Mouse (Mus musculus) cerebellum, postnatal 25 days (tissue): ENCODE measurements around the gene Mapt.
"Not testable (repeated sequence)": the region's sequence is repeated elsewhere in the genome, so short reads cannot be mapped to it uniquely, and the experiment has no call there.

Experiments used
- DNase-seq, 2 experiments: peaks; one replicate each; pipeline ENCODE4 v3.0.0; 2021; ENCODE audit warnings: mixed read lengths in 2 of 2

Mapt gene

DNA sequence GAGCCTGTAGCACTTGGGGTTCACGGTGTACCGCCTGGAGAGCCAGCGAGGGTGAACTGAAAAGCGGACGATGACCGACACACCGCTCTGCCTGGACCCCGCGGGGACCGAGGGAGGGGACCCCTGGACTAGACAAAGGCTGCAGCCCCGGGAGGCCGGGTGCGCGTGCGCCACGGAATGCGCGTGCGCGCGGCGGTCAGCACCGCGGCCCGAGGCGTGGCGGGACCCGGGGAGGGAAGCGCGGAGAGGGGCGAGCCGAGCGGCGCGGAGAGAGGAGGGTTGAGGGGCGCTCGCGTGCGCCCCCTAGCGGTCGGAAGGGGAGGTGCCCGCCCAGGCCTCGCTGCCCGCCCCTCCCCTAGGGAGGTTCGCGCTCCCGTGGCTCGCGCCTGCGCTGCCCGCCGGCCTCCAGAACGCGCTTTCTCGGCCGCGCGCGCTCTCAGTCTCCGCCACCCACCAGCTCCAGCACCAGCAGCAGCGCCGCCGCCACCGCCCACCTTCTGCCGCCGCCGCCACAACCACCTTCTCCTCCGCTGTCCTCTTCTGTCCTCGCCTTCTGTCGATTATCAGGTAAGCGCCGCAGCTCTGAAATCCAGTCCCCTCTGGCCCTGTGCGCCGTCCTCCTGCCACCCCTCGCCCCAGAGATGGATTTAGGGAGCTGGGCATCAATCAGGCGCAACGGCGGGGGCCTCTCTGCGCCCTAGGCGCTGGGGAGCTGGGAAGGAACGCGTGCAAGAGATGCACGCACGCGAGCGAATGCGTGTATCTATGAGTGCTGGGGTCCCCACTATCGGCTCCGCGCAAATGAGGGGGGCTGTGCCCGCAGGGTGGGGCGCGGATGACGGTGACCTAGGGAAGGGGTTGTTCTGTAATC is at the start of gene Mapt:
Gene Mapt, plus strand, starts transcription at position 350 of the 871 bp plus-strand sequence.
- peak; percentile 97 for DNase-seq

DNA sequence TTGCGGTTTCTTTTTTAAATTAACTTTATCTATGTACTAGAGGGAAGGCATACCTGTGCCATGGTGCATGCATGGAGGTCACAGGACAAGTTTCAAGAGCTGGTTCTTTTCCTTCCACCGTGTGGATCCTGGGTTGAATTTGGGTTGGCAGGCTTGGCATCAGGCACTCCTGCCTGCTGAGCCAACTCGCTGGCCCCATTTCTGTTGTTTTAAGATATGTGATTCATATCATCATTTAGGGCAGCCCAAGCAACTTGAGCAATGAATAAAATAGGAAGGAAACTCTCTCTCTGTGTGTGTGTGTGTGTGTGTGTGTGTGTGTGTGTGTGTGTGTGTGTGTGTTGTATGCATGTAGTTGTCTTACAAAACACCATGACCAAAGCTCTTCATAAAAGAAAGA is 49.0 kb upstream of the Mapt start:
- peak; percentile 43 to 64 for DNase-seq

DNA sequence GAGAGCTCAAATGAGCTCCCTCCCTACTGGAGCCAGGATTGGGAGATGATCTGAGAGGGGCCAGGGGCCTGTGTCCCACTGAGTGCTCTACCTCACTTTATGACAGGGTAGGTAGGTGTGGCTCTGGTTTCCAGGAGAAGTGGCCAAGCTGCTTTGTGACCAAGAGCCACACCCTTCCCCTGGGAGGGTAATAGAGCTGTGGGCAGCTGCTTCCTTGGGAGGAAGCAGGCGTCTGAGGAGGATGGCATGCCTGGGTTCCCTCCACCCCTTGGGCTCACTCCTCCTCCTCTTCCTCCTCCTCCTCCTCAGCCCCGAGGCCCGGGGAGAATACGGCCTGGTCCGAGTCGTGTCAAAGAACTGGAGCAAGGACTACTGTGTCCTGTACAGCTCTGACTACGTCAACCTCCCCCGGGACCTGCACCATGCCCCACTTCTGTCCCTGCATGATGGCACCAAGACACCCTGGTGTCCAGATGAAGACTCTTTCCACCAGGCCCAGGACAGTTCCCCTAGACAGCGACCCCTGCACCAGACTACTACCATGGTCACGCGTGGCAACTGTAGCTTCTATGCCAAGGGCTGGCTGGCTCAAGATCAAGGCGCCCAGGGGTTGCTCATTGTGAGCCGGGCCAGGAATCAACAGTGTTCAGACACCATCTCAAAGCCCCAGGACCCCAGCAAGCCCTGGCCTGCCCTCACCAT is 44.9 kb upstream of the Mapt start, which contains the start of gene Sppl2c:
Gene Sppl2c, plus strand, starts transcription at position 193 of the 702 bp plus-strand sequence.
- DNase-seq: peak in 1 of 2 experiments; percentile 28

DNA sequence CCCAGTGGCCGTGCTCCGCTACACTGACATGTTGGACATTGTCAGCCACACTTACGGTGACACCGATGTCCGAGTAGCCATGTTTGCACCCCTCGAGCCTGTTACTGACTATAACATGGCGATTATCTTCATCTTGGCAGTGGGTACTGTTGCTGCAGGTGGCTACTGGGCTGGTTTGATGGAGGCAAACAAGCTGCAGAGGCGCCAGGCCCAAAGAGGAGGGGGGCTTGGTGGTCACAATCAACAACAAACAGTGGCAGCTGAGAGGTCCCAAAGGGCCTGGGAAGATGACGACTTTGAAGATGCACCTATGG is 44.4 kb upstream of the Mapt start:
- no peak for DNase-seq

DNA sequence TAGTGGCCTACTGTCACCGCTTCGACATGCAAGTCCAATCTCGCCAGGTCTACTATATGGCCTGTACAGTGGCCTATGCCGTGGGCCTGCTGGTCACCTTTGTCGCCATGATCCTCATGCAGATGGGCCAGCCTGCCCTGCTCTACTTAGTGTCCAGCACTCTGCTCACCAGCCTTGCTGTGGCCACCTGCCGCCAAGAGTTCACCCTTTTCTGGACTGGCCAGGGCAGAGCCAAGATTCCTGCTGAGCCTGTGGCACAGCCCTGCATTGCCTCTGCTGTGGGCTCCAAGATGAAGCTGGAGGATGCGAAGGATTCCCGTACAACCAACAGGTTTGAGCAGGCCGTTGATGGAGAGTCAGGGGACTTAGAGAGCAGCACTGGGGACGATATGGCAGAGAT is 43.4 kb upstream of the Mapt start:
- DNase-seq: peak; percentile 64 to 65

DNA sequence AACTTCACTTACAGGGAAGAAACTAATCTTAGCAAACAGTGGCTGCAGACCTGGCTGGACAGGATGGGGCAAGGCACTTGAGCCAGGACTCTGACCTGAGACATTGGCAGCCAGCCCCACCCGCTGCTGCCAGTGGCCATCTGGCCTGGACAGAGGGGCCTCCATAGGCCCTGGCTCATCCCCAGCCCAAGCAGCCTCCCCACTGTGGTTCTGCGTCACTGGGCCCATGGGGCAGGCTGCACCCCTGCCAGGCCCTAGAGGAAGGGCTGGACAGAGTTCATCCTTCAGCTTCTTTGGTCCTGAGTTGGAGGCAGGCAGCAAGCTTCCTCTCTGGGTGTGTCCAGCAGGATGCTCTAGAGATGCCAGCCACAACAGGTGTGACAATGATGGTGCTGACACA is 41.2 kb upstream of the Mapt start:
- peak; percentile 94 to 96 for DNase-seq

DNA sequence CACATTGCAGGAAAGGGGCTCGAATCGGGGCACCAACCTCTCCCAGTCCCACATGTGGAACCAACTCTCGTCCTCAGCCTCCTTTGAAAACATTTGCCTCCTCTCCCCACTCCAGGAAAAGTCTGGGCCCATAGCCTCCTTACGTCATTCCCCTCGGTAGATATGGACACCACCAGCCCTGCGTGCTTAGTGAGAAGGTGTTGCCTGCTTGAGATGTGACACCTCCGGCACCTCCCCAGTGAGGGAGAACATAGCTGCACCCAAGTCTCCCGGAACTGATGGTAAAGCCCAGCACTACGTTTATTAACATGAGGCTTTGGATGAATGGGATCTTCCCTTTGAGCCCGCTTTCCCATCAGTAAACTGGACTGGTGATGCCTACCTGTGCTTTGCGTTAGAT is 35.8 kb upstream of the Mapt start:
- DNase-seq: no peak

DNA sequence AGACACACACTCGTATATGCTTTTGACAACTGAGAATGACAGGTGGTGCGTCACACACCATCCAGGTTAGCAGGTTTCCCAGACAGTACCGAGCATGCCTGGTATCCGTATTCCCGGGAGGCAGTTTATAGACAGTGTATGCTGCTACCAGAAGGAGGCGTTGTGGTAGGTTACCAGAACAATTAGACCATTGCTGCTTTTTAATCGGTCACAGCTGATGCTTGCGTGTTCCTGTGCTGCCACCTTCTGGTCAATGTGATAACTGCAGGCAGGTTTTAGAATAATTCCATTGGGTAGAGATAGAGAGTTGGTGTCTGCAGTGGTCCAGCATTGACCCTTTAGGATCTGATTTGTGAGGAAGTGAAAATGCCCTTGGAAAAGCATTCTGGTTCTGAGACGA is 35.4 kb upstream of the Mapt start:
- DNase-seq: peak; percentile 92 to 95

DNA sequence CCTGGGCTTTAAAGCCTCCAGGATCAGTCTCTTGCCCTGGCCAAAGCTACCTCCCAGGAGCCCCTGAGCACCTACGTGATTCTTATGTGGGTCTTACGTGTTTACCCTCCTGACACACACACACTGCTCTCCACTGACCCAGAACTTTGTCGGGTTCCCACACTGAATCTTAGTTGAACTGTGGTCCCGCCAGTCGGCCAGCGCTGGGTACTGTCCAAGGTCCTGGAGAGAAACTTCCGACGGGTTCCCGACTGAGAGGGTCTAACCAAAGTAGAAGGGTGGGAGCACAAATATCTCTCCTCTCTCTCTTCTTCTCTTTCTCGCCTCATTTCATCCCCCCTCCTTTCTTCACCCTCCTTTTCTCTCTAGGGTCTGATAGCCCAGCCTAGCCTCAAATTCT is 33.3 kb upstream of the Mapt start:
- DNase-seq: no peak

DNA sequence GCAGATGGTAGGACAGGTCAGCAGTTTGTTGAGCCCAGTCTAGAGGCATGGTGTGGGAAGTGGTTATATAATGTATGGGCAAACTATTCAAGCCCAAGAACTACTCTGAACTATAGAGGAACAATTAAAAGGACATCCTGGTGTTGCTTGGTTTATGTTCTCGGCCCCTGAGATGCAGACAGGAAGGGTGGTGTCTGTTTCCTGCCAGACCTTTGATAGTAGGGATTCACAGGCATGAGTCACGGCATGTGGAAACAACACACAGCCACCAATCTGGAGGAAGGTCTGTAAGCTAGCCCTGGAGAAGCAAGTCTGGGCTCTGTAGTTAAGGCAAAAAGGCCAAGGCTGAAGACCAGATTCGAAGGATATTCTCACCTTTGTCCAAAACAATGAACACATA is 27.9 kb upstream of the Mapt start:
- DNase-seq: no peak

DNA sequence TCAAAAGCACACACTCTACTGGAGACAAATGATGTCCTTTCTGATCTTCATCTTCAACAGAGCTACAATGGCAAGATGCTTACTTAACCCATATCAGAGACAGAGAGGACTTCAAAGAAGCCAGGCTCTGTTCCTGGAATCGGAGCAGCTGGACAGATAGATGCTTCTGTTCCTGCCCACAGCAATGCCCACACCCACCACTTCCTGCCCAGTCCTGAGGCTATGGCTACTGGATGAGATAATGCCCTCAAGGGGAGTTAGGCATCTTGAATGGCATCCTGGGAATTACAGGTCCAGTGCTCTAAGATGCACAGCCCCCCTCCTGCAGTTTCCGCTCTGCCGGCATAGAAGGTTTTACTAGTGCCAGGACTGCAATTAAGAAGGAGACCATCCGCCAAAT is 24.6 kb upstream of the Mapt start:
- no peak for DNase-seq

DNA sequence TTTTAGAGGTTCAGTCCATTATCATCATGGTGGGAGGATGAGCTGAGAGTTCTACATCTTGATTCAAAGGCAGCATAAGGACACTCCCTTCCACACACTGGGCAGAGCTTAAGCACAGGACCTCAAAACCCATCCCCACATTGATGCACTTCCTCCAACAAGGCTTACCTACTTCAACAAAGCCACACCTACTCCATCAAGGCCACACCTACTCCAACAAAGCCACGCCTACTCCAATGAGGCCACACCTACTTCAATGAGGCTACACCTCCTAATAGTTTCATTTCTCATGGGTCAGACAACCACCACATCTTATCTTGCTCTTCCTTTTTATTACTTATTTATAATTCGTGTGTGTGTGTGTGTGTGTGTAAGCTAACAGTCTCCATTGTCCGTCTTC is 22.1 kb upstream of the Mapt start:
- no peak for DNase-seq

DNA sequence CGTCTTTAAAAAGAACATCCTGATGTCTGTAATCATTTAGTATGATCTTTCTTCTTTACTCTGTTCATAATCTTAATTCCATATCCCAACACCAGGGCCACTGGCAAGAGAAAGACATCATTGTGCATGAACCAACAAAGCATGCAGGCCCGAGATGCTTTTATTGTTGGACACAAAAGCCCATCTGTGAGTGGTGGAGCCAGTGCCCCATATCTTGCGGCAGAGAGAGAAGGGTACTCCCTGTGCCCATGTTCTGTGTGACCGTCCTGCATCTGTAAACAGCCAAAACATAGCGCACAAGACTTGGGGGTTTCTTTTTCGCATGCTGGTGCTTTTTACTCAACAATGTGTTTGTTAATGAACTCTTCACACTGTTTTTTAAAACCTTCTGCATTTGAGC is 19.9 kb upstream of the Mapt start:
- no peak for DNase-seq

DNA sequence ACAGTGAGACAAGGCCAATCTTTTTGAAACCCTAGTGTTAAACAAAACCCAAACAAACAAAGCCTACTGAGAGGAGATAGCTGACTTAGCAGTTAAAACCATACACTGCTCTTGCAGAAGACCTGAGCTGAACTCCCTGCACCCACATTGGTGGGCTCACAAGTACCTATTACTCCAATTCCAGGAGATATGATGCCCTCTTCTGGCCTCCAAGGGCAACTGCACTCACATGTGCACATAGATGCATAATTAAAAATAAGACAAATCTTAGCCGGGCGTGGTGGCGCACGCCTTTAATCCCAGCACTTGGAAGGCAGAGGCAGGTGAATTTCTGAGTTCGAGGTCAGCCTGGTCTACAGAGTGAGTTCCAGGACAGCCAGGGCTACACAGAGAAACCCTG is 17.1 kb upstream of the Mapt start:
- DNase-seq: not testable (repeated sequence)

DNA sequence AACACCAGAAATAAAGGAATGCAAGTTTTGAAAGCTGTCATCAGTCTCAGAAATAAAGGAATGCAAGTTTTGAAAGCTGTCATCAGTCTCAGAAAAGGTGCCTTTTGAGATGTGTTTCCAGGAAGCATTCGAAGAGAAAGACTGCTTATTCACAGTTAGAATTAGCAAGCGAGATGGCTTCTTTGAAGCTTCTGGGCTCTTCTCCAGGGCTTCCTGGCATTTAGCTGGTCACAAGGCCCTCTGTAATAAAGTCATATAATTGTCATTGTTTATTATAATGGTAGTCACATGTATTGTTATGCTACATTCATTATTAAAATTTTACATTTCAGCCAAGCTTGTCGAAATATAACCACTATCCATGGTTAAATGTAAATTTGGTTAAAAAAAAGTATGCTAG is 13.1 kb upstream of the Mapt start:
- no peak for DNase-seq

DNA sequence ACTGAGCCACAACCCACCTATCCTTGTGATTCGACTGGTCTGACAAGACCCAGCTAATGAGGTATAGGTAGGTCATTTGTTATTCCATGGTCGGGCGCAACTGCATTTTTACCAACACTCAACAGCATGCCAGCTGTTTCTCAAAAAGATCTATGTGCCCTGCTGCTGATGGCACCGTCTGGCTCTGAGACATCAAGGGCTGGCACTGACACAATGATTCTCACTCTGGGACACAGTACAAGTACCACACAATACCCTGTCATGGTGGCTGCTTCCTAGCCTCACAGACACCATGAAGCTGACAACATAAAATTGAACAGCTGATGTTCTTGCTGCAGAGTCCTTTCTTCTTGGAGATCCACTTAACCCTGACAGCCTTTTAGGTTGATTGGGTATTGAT is 10.9 kb upstream of the Mapt start:
- no peak for DNase-seq

DNA sequence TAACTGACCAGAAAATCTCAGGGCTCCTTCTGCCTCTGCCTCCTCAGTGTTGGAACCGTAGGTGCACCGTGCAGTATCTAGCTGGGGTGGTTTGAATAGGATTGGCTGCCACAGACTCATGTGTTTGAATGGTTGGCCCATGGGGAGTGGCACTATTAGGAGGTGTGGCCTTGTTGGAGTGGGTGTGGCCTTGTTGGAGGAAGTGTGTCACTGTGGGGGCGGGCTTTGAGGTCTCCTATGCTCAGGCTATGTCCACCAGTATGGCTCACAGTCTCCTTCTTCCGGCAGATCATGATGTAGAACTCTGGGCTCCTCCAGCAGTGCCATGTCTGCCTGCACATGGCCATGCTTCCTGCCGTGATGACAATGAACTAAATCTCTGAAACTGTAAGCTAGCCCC is 9.4 kb upstream of the Mapt start:
- DNase-seq: no peak

DNA sequence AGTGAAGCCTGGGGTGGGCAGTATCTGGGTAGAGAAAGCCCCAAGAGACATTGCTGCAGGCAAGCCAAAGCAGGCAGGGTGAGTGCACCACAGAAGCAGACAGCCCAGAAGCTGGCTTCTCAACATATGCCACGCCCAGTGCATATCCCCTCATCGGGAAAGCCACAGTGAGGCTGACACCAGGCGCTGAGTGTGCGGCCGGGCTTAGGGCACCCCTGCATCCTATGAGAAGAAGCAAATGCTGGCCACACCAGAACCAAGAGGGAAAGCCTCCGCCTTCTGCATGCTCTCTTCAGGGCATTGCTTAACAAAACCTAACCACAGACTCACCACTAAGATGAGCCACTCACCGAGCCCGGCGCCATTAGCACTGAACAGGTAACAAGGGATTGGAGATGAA is 7.9 kb upstream of the Mapt start:
- no peak for DNase-seq

DNA sequence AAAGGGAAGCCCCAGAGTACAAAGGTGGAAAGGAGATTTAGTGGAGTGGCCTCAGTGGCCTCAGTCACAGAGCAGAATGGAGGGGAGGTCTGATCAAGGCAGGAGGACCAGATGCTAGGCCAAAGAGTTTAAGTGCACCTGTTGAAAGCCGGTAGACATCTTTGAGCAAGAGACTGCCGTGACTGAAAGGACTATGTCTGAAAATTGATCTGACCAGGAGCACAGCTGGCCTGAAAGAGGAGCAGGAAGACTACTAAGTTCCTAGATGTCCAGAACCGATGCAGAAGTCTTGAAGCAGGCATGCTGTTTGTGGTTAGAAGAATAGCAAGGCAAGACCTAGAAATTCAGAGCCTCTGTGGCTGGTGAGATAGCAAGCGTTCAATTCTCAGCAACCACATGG is 1.8 kb upstream of the Mapt start:
- no peak for DNase-seq

DNA sequence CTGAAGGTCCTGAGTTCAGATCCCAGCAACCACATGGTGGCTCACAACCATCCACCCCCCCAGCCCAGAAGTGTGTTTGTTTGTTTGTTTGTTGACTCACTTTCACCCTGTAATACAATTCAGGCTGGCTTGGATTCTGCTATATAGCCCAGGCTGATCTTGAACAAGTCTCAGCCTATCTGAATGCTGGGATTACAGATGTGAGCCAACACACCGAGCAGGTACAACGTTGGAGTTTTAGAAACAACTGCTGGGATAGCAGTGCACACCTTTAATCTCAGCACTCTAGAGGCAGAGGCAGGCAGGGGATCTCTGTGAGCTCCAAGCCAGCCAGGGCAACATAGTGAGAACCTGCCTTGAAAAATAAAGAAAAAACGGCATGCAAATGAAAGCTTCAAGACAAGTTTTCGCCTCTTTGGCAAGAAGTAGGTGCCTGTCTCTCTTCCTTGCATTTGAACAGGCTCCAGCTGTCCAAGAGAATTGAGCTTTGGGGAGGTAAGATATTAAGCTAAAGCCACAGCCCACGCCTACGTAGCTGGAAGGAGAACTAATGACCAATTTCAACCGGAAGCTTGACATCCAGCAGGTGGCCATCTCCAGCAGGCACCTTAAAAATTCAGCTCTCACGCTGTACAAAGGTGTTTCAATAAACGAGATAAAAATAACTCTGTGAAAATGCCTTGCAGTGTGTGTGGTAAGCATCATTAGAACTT is 968 bp upstream of the Mapt start:
- peak; percentile 39 to 47 for DNase-seq

DNA sequence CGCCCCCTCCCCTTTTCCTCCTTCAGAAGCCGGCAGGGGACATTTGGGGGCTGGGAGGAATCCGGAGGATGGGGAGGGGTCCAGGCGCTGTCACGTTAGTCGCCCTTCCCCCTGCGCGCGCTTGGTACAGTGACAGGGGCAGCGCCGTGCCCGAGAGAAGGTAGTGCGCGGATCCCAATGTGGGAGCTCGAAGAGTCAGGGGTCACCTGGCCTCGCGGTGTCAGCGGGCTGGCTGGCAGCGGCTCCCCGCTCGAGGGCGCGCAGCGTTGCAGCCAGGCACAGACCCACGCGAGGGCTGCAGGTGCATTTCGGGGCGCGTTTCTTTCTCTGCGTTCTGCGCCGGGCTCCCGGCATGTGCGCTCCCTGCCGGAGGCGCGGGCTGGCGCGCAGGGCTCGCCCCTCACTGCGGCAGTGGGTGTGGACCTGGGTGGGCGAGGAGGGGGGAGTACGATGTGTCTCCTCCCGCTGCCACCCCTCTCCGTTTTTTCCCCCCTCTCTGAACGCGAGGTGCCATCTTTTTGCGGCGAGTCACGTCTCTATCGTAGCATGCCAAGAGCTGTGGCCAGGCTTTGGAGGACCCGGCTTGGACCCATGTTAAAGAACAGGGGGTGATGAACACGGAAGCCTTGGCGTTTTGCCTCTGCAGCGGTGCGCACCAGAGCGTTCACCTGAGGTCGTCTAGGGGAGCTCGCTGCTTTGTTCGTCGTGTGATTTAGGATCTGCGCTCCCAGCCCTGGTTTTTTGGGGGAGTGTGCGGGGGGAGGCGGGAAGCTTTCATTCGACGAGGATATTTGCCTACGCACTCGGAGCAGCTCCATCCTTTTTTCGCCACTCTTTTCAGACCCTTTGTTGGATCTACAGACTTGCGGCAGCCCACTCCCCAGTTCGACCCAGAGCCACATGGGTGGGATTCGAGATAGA is 1.2 kb downstream of the Mapt start:
- peak; percentile 81 to 82 for DNase-seq

DNA sequence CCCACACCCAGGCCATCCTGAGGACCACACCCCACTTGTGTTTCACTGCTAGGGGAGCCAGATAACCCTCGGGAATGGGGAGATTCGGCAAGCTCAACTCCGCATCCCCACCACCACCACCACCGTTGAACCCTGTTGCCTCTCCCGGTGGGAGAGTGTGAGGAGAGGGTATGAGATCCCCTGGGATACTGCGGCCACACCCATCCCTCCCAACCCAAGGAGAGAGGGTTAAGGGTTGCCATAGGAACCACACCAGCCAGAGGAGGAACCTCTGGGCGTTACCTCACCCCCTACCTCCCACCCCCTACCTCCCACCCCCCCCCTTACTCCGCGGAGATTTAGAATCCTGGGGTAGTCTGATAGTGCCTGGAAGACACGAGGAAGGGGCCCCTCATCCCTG is 1.9 kb downstream of the Mapt start:
- no peak for DNase-seq
